Mouse (Mus musculus): ENCODE data around the gene Nceh1.

Gene Nceh1

GRCm38 (mm10) chr3:27189320-27190261, 6.8 kb downstream of the Nceh1 start:
- DNase-seq (ENCODE audit: inconsistent age in 2 of 2, low spot score in 1 of 2): peak; percentile 90 to 96

GRCm38 (mm10) chr3:27190865-27191264, 8.1 kb downstream of the Nceh1 start:
- no peak for DNase-seq (ENCODE audit: inconsistent age in 2 of 2, low spot score in 1 of 2)

GRCm38 (mm10) chr3:27191856-27192255, 9.1 kb downstream of the Nceh1 start:
- peak; percentile 47 to 78 for DNase-seq (ENCODE audit: inconsistent age in 2 of 2, low spot score in 1 of 2)

- peak; percentile 64 to 87 for DNase-seq (ENCODE audit: inconsistent age in 2 of 2, low spot score in 1 of 2)
These were observed 11.1 kb downstream of the Nceh1 start for GRCm38 (mm10) chr3:27193844-27194317.

GRCm38 (mm10) chr3:27195153-27195552, 12.4 kb downstream of the Nceh1 start:
- DNase-seq (ENCODE audit: inconsistent age in 2 of 2, low spot score in 1 of 2): peak; percentile 76 to 88

GRCm38 (mm10) chr3:27195573-27196227, 12.9 kb downstream of the Nceh1 start:
- no peak for DNase-seq (ENCODE audit: inconsistent age in 2 of 2, low spot score in 1 of 2)

- DNase-seq (ENCODE audit: inconsistent age in 2 of 2, low spot score in 1 of 2): no peak
These were observed 13.8 kb downstream of the Nceh1 start for GRCm38 (mm10) chr3:27196529-27196928.

GRCm38 (mm10) chr3:27197816-27198215, 15.1 kb downstream of the Nceh1 start:
- DNase-seq (ENCODE audit: inconsistent age in 2 of 2, low spot score in 1 of 2): no peak

- DNase-seq (ENCODE audit: inconsistent age in 2 of 2, low spot score in 1 of 2): no peak
These were observed 16.4 kb downstream of the Nceh1 start for GRCm38 (mm10) chr3:27199120-27199519.

- no peak for DNase-seq (ENCODE audit: inconsistent age in 2 of 2, low spot score in 1 of 2)
These were observed 19.1 kb downstream of the Nceh1 start for GRCm38 (mm10) chr3:27201728-27202411.

GRCm38 (mm10) chr3:27205068-27205467, 22.3 kb downstream of the Nceh1 start:
- peak in 1 of 2 experiments; percentile 67 for DNase-seq (ENCODE audit: inconsistent age in 2 of 2, low spot score in 1 of 2)

- DNase-seq (ENCODE audit: inconsistent age in 2 of 2, low spot score in 1 of 2): peak in 1 of 2 experiments; percentile 59
These were observed 22.9 kb downstream of the Nceh1 start for GRCm38 (mm10) chr3:27205514-27206220.

- DNase-seq (ENCODE audit: inconsistent age in 2 of 2, low spot score in 1 of 2): no peak
These were observed 23.4 kb downstream of the Nceh1 start for GRCm38 (mm10) chr3:27206221-27206560.

- DNase-seq (ENCODE audit: inconsistent age in 2 of 2, low spot score in 1 of 2): no peak
These were observed 23.8 kb downstream of the Nceh1 start for GRCm38 (mm10) chr3:27206577-27206976.

- DNase-seq (ENCODE audit: inconsistent age in 2 of 2, low spot score in 1 of 2): peak; percentile 71 to 82
These were observed 26.9 kb downstream of the Nceh1 start for GRCm38 (mm10) chr3:27209707-27210106.

- no peak for DNase-seq (ENCODE audit: inconsistent age in 2 of 2, low spot score in 1 of 2)
These were observed 27.5 kb downstream of the Nceh1 start for GRCm38 (mm10) chr3:27210271-27210670.

- no peak for DNase-seq (ENCODE audit: inconsistent age in 2 of 2, low spot score in 1 of 2)
These were observed 31.5 kb downstream of the Nceh1 start for GRCm38 (mm10) chr3:27214016-27214816.

- DNase-seq (ENCODE audit: inconsistent age in 2 of 2, low spot score in 1 of 2): no peak
These were observed 34.6 kb downstream of the Nceh1 start for GRCm38 (mm10) chr3:27217331-27217730.

- no peak for DNase-seq (ENCODE audit: inconsistent age in 2 of 2, low spot score in 1 of 2)
These were observed 35.8 kb downstream of the Nceh1 start for GRCm38 (mm10) chr3:27218604-27219003.

- no peak for DNase-seq (ENCODE audit: inconsistent age in 2 of 2, low spot score in 1 of 2)
These were observed 39.3 kb downstream of the Nceh1 start for GRCm38 (mm10) chr3:27222052-27222451.
